Mouse (Mus musculus) heart, postnatal 0 days (tissue): ENCODE measurements around the gene Camk2n1. TPM values are rescaled to one million over a fixed set of nuclear protein-coding genes. Genes with fewer than 3 reads are reported as not detected.
A peak's percentile ranks its signal among the peaks of the same experiment; 100 is the strongest.

Experiments
- ATAC-seq: fragments of 200-750 bp; cut with Nextera tagmentation; 2 replicates; pipeline ENCODE4 v1.8.0; 2017; ENCODE audit warnings: low read depth, moderate number of reproducible peaks, moderate library complexity; ENCODE audit not compliant: insufficient read depth
- DNase-seq: peaks from one replicate; pipeline ENCODE4 v3.0.0-alpha.2; 2016; ENCODE audit warnings: low spot score
- H3K27ac ChIP-seq: fragments of 300-500 bp; sonication (generic); 2 replicates; pipeline ENCODE4 v1.5.1; 2014; ENCODE audit warnings: low read depth, mild to moderate bottlenecking
- H3K27me3 ChIP-seq: fragments of 300-500 bp; sonication (generic); 2 replicates; pipeline ENCODE4 v1.6.1; 2014; ENCODE audit warnings: low read length, mixed read lengths; ENCODE audit not compliant: control insufficient read depth, insufficient read depth
- H3K36me3 ChIP-seq: fragments of 300-500 bp; sonication (generic); replicated peaks from 2 replicates; pipeline ENCODE4 v1.6.1; 2014; ENCODE audit warnings: low read length, mixed read lengths; ENCODE audit not compliant: control insufficient read depth, insufficient read depth
- H3K4me1 ChIP-seq: fragments of 300-500 bp; sonication (generic); 2 replicates; pipeline ENCODE4 v1.6.1; 2014; ENCODE audit warnings: antibody characterized with exemption; ENCODE audit not compliant: control insufficient read depth, insufficient read depth
- H3K4me2 ChIP-seq: fragments of 300-500 bp; sonication (generic); 2 replicates; pipeline ENCODE4 v1.6.1; 2014; ENCODE audit warnings: low read depth, mild to moderate bottlenecking, low read length, moderate library complexity
- H3K4me3 ChIP-seq: fragments of 300-500 bp; sonication (generic); 2 replicates; pipeline ENCODE4 v1.5.1; 2014; ENCODE audit warnings: low read depth, low read length
- H3K9ac ChIP-seq: fragments of 300-500 bp; sonication (generic); replicated peaks from 2 replicates; pipeline ENCODE4 v1.6.1; 2014; ENCODE audit warnings: low read depth, low read length, mixed read lengths
- H3K9me3 ChIP-seq: fragments of 300-500 bp; sonication (generic); replicated peaks from 2 replicates; pipeline ENCODE4 v1.6.1; 2016; ENCODE audit warnings: low read length; ENCODE audit not compliant: control insufficient read depth
- CTCF ChIP-seq: IDR thresholded peaks from 2 replicates; pipeline ENCODE4 v1.5.1; 2016; ENCODE audit warnings: antibody characterized with exemption, control low read depth, low read depth
- EP300 ChIP-seq: IDR thresholded peaks from 2 replicates; pipeline ENCODE4 v1.6.1; 2016; ENCODE audit warnings: antibody characterized with exemption, low read depth
- WGBS: fragments of 180-500 bp; shearing (Covaris S2); extraction: QIAGEN DNeasy Blood & Tissue Kit; methylation state at CpG from one replicate; pipeline ENCODE4 v1.1.7; 2014; 5-methylcytosine and 5-hydroxymethylcytosine counted together
- polyA plus RNA-seq: library from polyadenylated mRNA; unstranded; fragments of >200 nt; fragmentation: Nextera tagmentation; extraction: Ambion mirVana; gene quantifications from 2 replicates; pipeline ENCODE4 v1.2.1, GENCODE M21; 2015
- total RNA-seq: library from RNA; depleted of rRNA; stranded (reverse); fragments of >200 nt; gene quantifications from 2 replicates; pipeline ENCODE4 v1.2.3, GENCODE M21; 2014; ENCODE audit warnings: low replicate concordance; rRNA removed

The Camk2n1 gene
- 0.15 and 5.1 TPM in 2 replicates for total RNA-seq
- 1.6 and 1.8 TPM in 2 replicates for polyA plus RNA-seq

- WGBS = 0% methylated on average over 48 of the region's 64 CpGs
- Histone ChIP-seq H3K27me3 (peaks cover 62% of the 10 kb centered on the region), H3K4me1 (0 out of 2 replicates have a peak, but pooled peaks cover 6% of the 10 kb centered on the region), H3K4me2 (peak within 1 kb of the TSS; percentile 99), H3K4me3 (peak within 1 kb of the TSS; percentile 86), H3K36me3 (no peaks in the 10 kb centered on the region), H3K9ac (peak within 1 kb of the TSS; percentile 64), H3K9me3 (no peaks in the 10 kb centered on the region), H3K27ac (peak within 1 kb of the TSS; percentile 76)
- DNase-seq (peak; percentile 44), ATAC-seq (peak; percentile 78)
- TF ChIP-seq CTCF (no peak), EP300 (no peak)
Observed at GRCm38 (mm10) chr4:138453753-138454570, at the start of gene Camk2n1. Gene Camk2n1 (plus strand): TSS chr4:138454314.

- WGBS = 4% methylated on average over 2 of the region's 2 CpGs
- no peaks in the 10 kb centered on the region for H3K9me3 ChIP-seq
- ATAC-seq = no peak
- H3K9ac ChIP-seq = no peak overlapping the region
- H3K4me3 ChIP-seq = no peak overlapping the region
- no peaks in the 10 kb centered on the region for H3K36me3 ChIP-seq
- TF ChIP-seq EP300 (no peak), CTCF (peak; percentile 41)
- no peak for DNase-seq
- H3K27me3 ChIP-seq = no peaks in the 10 kb centered on the region
- no peak overlapping the region for H3K27ac ChIP-seq
- H3K4me1 ChIP-seq = no peaks in the 10 kb centered on the region
- H3K4me2 ChIP-seq = no peak overlapping the region
Observed at GRCm38 (mm10) chr4:138404806-138405205, 49.3 kb upstream of the Camk2n1 start.

GRCm38 (mm10) chr4:138407479-138408194 lies 46.5 kb upstream of the Camk2n1 start:
- H3K9me3 ChIP-seq = no peaks in the 10 kb centered on the region
- no peaks in the 10 kb centered on the region for H3K36me3 ChIP-seq
- DNase-seq (peak; percentile 50), ATAC-seq (peak; percentile 66)
- no peaks in the 10 kb centered on the region for H3K4me1 ChIP-seq
- no peak overlapping the region for H3K9ac ChIP-seq
- H3K4me3 ChIP-seq = no peak overlapping the region
- H3K27ac ChIP-seq = no peak overlapping the region
- no peak overlapping the region for H3K4me2 ChIP-seq
- WGBS = 60% methylated on average over 12 of the region's 13 CpGs
- no peak for TF ChIP-seq CTCF
- no peak for TF ChIP-seq EP300
- 0 out of 2 replicates have a peak, but pooled peaks cover 8% of the 10 kb centered on the region for H3K27me3 ChIP-seq

DNA sequence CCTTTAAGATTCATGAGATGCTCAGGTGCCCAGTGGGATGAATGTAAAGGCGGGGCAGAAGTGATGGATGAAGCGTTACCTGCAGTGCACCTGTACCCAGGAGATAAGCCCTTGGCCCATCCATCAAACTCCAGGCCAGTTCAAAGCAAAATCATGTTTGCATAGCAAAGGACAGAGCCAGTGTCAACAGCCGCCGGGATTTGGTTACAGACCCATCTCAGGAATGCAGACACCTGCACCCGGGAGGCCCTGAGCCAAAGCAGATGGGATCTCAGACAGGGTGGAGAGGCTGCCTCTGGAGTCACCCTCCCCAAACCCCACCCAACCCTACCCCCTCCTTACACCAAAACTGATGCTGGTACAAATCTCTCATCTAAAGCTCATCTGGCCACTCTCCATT lies 43.1 kb upstream of the Camk2n1 start:
- DNase-seq = no peak
- no peak overlapping the region for H3K9ac ChIP-seq
- WGBS = 10% methylated on average over 5 of the region's 5 CpGs
- H3K9me3 ChIP-seq = no peaks in the 10 kb centered on the region
- no peak overlapping the region for H3K27ac ChIP-seq
- 0 out of 2 replicates have a peak, but pooled peaks cover 8% of the 10 kb centered on the region for H3K27me3 ChIP-seq
- H3K4me3 ChIP-seq = no peak overlapping the region
- no peak overlapping the region for H3K4me2 ChIP-seq
- no peaks in the 10 kb centered on the region for H3K4me1 ChIP-seq
- no peak for ATAC-seq
- H3K36me3 ChIP-seq = no peaks in the 10 kb centered on the region
- no peak for TF ChIP-seq CTCF
- TF ChIP-seq EP300 = no peak

GRCm38 (mm10) chr4:138411504-138412121 lies 42.5 kb upstream of the Camk2n1 start:
- no peak for TF ChIP-seq EP300
- TF ChIP-seq CTCF = no peak
- DNase-seq = no peak
- no peaks in the 10 kb centered on the region for H3K36me3 ChIP-seq
- WGBS = 53% methylated on average over 7 of the region's 7 CpGs
- no peak overlapping the region for H3K4me2 ChIP-seq
- H3K9me3 ChIP-seq = no peaks in the 10 kb centered on the region
- no peaks in the 10 kb centered on the region for H3K4me1 ChIP-seq
- H3K27me3 ChIP-seq = 0 out of 2 replicates have a peak, but pooled peaks cover 8% of the 10 kb centered on the region
- no peak overlapping the region for H3K4me3 ChIP-seq
- H3K27ac ChIP-seq = no peak overlapping the region
- no peak overlapping the region for H3K9ac ChIP-seq
- ATAC-seq = no peak
